2 mouse cellular contexts compared by ENCODE assay signal in the genomic region with DNA sequence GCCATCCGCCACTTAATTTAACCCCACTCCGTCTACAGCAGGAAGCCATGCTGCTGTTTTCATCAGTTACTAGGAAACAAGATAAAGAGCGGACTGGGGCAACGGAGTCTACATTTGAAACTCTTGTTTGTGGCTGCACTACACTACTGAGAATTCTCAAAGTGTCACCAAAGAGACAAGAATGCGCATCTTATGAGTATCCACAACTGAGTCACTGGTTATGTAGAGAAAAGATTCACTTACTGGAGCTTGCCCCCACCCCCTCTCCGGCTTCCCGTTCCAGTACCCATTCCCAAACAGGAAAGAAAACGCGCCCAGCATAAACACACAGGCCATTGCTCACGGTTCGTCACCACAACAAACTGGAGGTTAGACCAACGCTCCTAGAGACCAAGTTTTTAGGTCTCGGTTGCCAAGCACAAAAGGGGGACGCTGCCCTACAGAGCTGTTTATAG.
TF ChIP-seq lines count a peak whose summit lies in the region.

No protein-coding gene starts in this region.

TF ChIP-seq in C2C12, 6 proteins besides CTCF, POLR2A, EP300 and RAD21:
- TF ChIP-seq MAX (IDR thresholded peaks at IDR 0.05) = no peak
- TF ChIP-seq CEBPB (IDR thresholded peaks at IDR 0.05; ENCODE audit: low read depth) = no peak
- TF ChIP-seq MYOG (IDR thresholded peaks at IDR 0.05; ENCODE audit: control insufficient read depth, extremely low read depth, insufficient read length) = no peak
- TF ChIP-seq MYOD1 (IDR thresholded peaks at IDR 0.05; ENCODE audit: control insufficient read depth, insufficient read length, low read depth) = no peak
- TF ChIP-seq FOSL1 (IDR thresholded peaks at IDR 0.05; ENCODE audit: insufficient read depth, low read length, poor library complexity, severe bottlenecking) = no peak
- no peak for TF ChIP-seq USF1 (IDR thresholded peaks at IDR 0.05; ENCODE audit: low read depth)

TF ChIP-seq in CH12.LX, 34 proteins besides CTCF, POLR2A, EP300 and RAD21:
- TF ChIP-seq UBTF (IDR thresholded peaks at IDR 0.05; ENCODE audit: low read depth, low read length) (no peak), ELF1 (IDR thresholded peaks at IDR 0.05; ENCODE audit: low read depth, low read length) (no peak), MXI1 (IDR thresholded peaks at IDR 0.05; ENCODE audit: low read depth, low read length) (0 out of 2 replicates have a peak, but pooled peaks have one; percentile 7), ZKSCAN1 (IDR thresholded peaks at IDR 0.05; ENCODE audit: borderline replicate concordance, low read depth, low read length) (no peak), E2F4 (IDR thresholded peaks at IDR 0.05; ENCODE audit: insufficient replicate concordance, low read depth, low read length) (no peak), ETS1 (conservative IDR thresholded peaks at IDR 0.05; ENCODE audit: low read depth, low read length) (no peak), RCOR1 (conservative IDR thresholded peaks at IDR 0.05; ENCODE audit: low read depth, low read length) (no peak), JUN (IDR thresholded peaks at IDR 0.05; ENCODE audit: insufficient read depth, low read depth, low read length) (no peak), SIN3A (IDR thresholded peaks at IDR 0.05; ENCODE audit: low read length) (peak; percentile 15; the same call in 1 of the 2 replicates), CHD1 (IDR thresholded peaks at IDR 0.05; ENCODE audit: low read depth, low read length) (no peak), ZMIZ1 (IDR thresholded peaks at IDR 0.05; ENCODE audit: low read depth, low read length) (no peak)
TF ChIP-seq in CH12.LX: peak in this region for 2.
